In genomic region chr14:77814935-77815334, GRCm38 (mm10) we compare ENCODE assay signal across 8 mouse cellular contexts. TPM values are rescaled to one million over a fixed set of nuclear protein-coding genes. Genes with fewer than 3 reads are reported as not detected.
A peak's percentile ranks its signal among the peaks of the same experiment; 100 is the strongest.
DNase-seq lines count a peak whose midpoint lies in the region; ATAC-seq and TF ChIP-seq lines count a peak whose summit lies in the region.
"Had no signal": no experiment of that assay in that cellular context is flagged by ENCODE, and none has a peak within 500 bp of the region (broad histone marks: within the 10 kb centered on the region; RNA-seq: fewer than 3 reads in every experiment).

No protein-coding gene starts in this region.

- no peaks in the 10 kb centered on the region for H3K9me3 ChIP-seq in forebrain, embryonic 16.5 days (ENCODE audit: control insufficient read depth, low read length)
- no peaks in the 10 kb centered on the region for H3K9me3 ChIP-seq in lung, postnatal 0 days (ENCODE audit: low read length)
- H3K9me3 ChIP-seq in liver, embryonic 12.5 days (replicated peaks): no peaks in the 10 kb centered on the region
- H3K9me3 ChIP-seq in embryonic facial prominence, embryonic 10.5 days: no peaks in the 10 kb centered on the region
- H3K9me3 ChIP-seq: limb, embryonic 12.5 days had no signal

- H3K4me3 ChIP-seq in cerebellum, adult 2 months (replicated peaks; ENCODE audit: insufficient read depth, low read depth, low read length): no peak overlapping the region
- no peak overlapping the region for H3K4me3 ChIP-seq in forebrain, embryonic 16.5 days (replicated peaks; ENCODE audit: low read length)
- H3K4me3 ChIP-seq in lung, postnatal 0 days (ENCODE audit: low read depth, low read length): no peak overlapping the region
- no peak overlapping the region for H3K4me3 ChIP-seq in liver, embryonic 12.5 days
- H3K4me3 ChIP-seq in embryonic facial prominence, embryonic 10.5 days: no peak overlapping the region
- H3K4me3 ChIP-seq: limb, embryonic 12.5 days had no signal

- no peak for TF ChIP-seq EP300 in lung, postnatal 0 days (IDR thresholded peaks at IDR 0.05)

- no peak overlapping the region for H3K4me2 ChIP-seq in forebrain, embryonic 16.5 days (ENCODE audit: low read length)
- no peak overlapping the region for H3K4me2 ChIP-seq in lung, postnatal 0 days (replicated peaks; ENCODE audit: low read depth, low read length)
- no peak overlapping the region for H3K4me2 ChIP-seq in liver, embryonic 12.5 days
- H3K4me2 ChIP-seq: limb, embryonic 12.5 days had no signal

- ATAC-seq in forebrain, embryonic 16.5 days: peak; percentile 69
- peak; percentile 37; the same call in 1 of the 2 replicates for ATAC-seq in lung, postnatal 0 days
- no peak for ATAC-seq in liver, embryonic 12.5 days

- no peaks in the 10 kb centered on the region for H3K27me3 ChIP-seq in cerebellum, adult 2 months (ENCODE audit: control insufficient read depth, insufficient read depth, low read length)
- H3K27me3 ChIP-seq in forebrain, embryonic 16.5 days (replicated peaks; ENCODE audit: control insufficient read depth, insufficient read depth, low read length): no peaks in the 10 kb centered on the region
- H3K27me3 ChIP-seq in lung, postnatal 0 days (replicated peaks; ENCODE audit: insufficient read depth, low read length): 0 out of 2 replicates have a peak, but pooled peaks cover 5% of the 10 kb centered on the region
- no peaks in the 10 kb centered on the region for H3K27me3 ChIP-seq in liver, embryonic 12.5 days (replicated peaks)
- no peaks in the 10 kb centered on the region for H3K27me3 ChIP-seq in embryonic facial prominence, embryonic 10.5 days (replicated peaks; ENCODE audit: low read depth, poor library complexity, severe bottlenecking)
- H3K27me3 ChIP-seq: limb, embryonic 12.5 days had no signal

- H3K9ac ChIP-seq in forebrain, embryonic 16.5 days (replicated peaks; ENCODE audit: low read depth, low read length): no peak overlapping the region
- no peak overlapping the region for H3K9ac ChIP-seq in lung, postnatal 0 days (replicated peaks; ENCODE audit: low read depth)
- no peak overlapping the region for H3K9ac ChIP-seq in liver, embryonic 12.5 days
- H3K9ac ChIP-seq: limb, embryonic 12.5 days had no signal

- no peaks in the 10 kb centered on the region; the same call in 1 of the 2 replicates for H3K4me1 ChIP-seq in cerebellum, adult 2 months (ENCODE audit: control insufficient read depth, insufficient read depth, low read length)
- 0 out of 2 replicates have a peak, but pooled peaks cover 6% of the 10 kb centered on the region for H3K4me1 ChIP-seq in forebrain, embryonic 16.5 days (replicated peaks; ENCODE audit: control insufficient read depth, insufficient read depth, low read length)
- H3K4me1 ChIP-seq in lung, postnatal 0 days (ENCODE audit: insufficient read depth, low read depth, low read length): no peaks in the 10 kb centered on the region
- H3K4me1 ChIP-seq in liver, embryonic 12.5 days: no peaks in the 10 kb centered on the region
- H3K4me1 ChIP-seq in embryonic facial prominence, embryonic 10.5 days: no peaks in the 10 kb centered on the region

- 10% methylated on average over 4 of the region's 4 CpGs for WGBS in cerebellum, adult 2 months
- 52% methylated on average over 4 of the region's 4 CpGs for WGBS in forebrain, embryonic 16.5 days
- WGBS in lung, postnatal 0 days: 37% methylated on average over 4 of the region's 4 CpGs
- 65% methylated on average over 4 of the region's 4 CpGs for WGBS in liver, embryonic 12.5 days (ENCODE audit: insufficient replicate concordance)
- WGBS in embryonic facial prominence, embryonic 10.5 days: 75% methylated on average over 4 of the region's 4 CpGs

- DNase-seq in kidney, postnatal 14 days: peak; percentile 14
- no peak for DNase-seq in kidney, postnatal 25 days
- peak; percentile 30 to 59 for DNase-seq in cerebellum, adult 2 months
- peak; percentile 48 for DNase-seq in lung, postnatal 0 days (ENCODE audit: low spot score)
- no peak for DNase-seq in embryonic facial prominence, embryonic 10.5 days (ENCODE audit: low spot score)

- TF ChIP-seq POLR2A in cerebellum, adult 2 months (IDR thresholded peaks at IDR 0.05; ENCODE audit: borderline replicate concordance, insufficient read depth, low read length): no peak

- no peak overlapping the region for H3K27ac ChIP-seq in cerebellum, adult 2 months (ENCODE audit: insufficient read depth, low read length)
- no peak overlapping the region for H3K27ac ChIP-seq in forebrain, embryonic 16.5 days (ENCODE audit: low read length)
- no peak overlapping the region for H3K27ac ChIP-seq in lung, postnatal 0 days (ENCODE audit: low read length)
- H3K27ac ChIP-seq in liver, embryonic 12.5 days: no peak overlapping the region
- no peak overlapping the region for H3K27ac ChIP-seq in embryonic facial prominence, embryonic 10.5 days (replicated peaks)
- H3K27ac ChIP-seq: limb, embryonic 12.5 days had no signal

- no peaks in the 10 kb centered on the region for H3K36me3 ChIP-seq in forebrain, embryonic 16.5 days (ENCODE audit: control insufficient read depth, insufficient read depth)
- H3K36me3 ChIP-seq in lung, postnatal 0 days (ENCODE audit: insufficient read depth, low read length): no peaks in the 10 kb centered on the region
- no peaks in the 10 kb centered on the region for H3K36me3 ChIP-seq in liver, embryonic 12.5 days
- no peaks in the 10 kb centered on the region for H3K36me3 ChIP-seq in embryonic facial prominence, embryonic 10.5 days (replicated peaks)
- H3K36me3 ChIP-seq: limb, embryonic 12.5 days had no signal

- TF ChIP-seq CTCF in cerebellum, adult 2 months (IDR thresholded peaks at IDR 0.05; ENCODE audit: borderline replicate concordance, insufficient read depth, low read depth, low read length): no peak
- TF ChIP-seq CTCF in lung, postnatal 0 days (IDR thresholded peaks at IDR 0.05): no peak

RNA-seq across cellular contexts. Expression of gene Dnajc15, which starts 60.0 kb away (rescaled TPM):
- polyA plus RNA-seq in cerebellum, adult 2 months (2012; rRNA removed): 35.5 and 39.7 TPM in 2 replicates
- polyA plus RNA-seq in forebrain, embryonic 16.5 days (2015; fragmentation: Nextera tagmentation; extraction: Ambion mirVana): 56.2 and 64.9 TPM in 2 replicates
- polyA plus RNA-seq in lung, postnatal 0 days (2015; fragmentation: Nextera tagmentation; extraction: Ambion mirVana): 60.1 and 70.2 TPM in 2 replicates
- 60.8 and 62.5 TPM in 2 replicates for polyA plus RNA-seq in liver, embryonic 12.5 days (2016; fragmentation: Nextera tagmentation; extraction: Ambion mirVana)
- 110 and 114 TPM in 2 replicates for polyA plus RNA-seq in embryonic facial prominence, embryonic 10.5 days (2016; fragmentation: Nextera tagmentation; extraction: Ambion mirVana)

Comparison
In these comparisons a context has a peak if more than half of its experiments do, and no peak if none do; other contexts are left out.
1. DNase-seq: peak in kidney, postnatal 14 days (single experiment), cerebellum, adult 2 months (2 of 2) and lung, postnatal 0 days (single experiment); none in kidney, postnatal 25 days (0 of 2) and embryonic facial prominence, embryonic 10.5 days (single experiment).